Mouse (Mus musculus) gastrocnemius, postnatal 14 days (tissue): ENCODE measurements at regions not wholly inside any gene's neighbourhood (a gene's known extent, or its start where the extent isn't known, plus 50 kb on each side); places are given as distances from the start of the nearest gene placed in this dataset.
"Not testable (repeated sequence)": the region's sequence is repeated elsewhere in the genome, so short reads cannot be mapped to it uniquely, and the experiment has no call there.

Source experiments
- DNase-seq: peaks from one replicate; pipeline ENCODE4 v3.0.0; 2021; ENCODE audit warnings: mixed read lengths
- intact Hi-C: fragments of 180-260 bp; cut with DNase I; formaldehyde crosslinking; loops from one replicate; pipeline ENCODE4 v1.15.1; 2025; ENCODE audit warnings: low total_unique reads

GRCm38 (mm10) chr15:96031085-96031780, 240.6 kb downstream of the Ano6 start:
- intact Hi-C loops: no loop called here
- DNase-seq: peak; percentile 34

- no peak for DNase-seq
- intact Hi-C loops: no loop called here
These were observed 244.6 kb downstream of the Ano6 start for GRCm38 (mm10) chr15:96035273-96035672.

GRCm38 (mm10) chr15:96045561-96045960, 241.8 kb upstream of the Arid2 start:
- intact Hi-C loops: no loop called here

GRCm38 (mm10) chr15:96046651-96047050, 240.7 kb upstream of the Arid2 start:
- intact Hi-C loops: no loop called here
- no peak for DNase-seq

More at GRCm38 (mm10) chr15:96045561-96045960, 241.8 kb upstream of the Arid2 start:
- DNase-seq: no peak

- intact Hi-C loops: no loop called here
- DNase-seq: no peak
These were observed 236.9 kb upstream of the Arid2 start for GRCm38 (mm10) chr15:96050416-96050815.

GRCm38 (mm10) chr15:96052586-96052985, 234.7 kb upstream of the Arid2 start:
- no peak for DNase-seq
- intact Hi-C loops: no loop called here

- intact Hi-C loops: no loop called here
These were observed 232.0 kb upstream of the Arid2 start for GRCm38 (mm10) chr15:96055361-96055760.

GRCm38 (mm10) chr15:96055796-96056473, 231.4 kb upstream of the Arid2 start:
- no peak for DNase-seq
- intact Hi-C loops: no loop called here

More at GRCm38 (mm10) chr15:96055361-96055760, 232.0 kb upstream of the Arid2 start:
- no peak for DNase-seq

GRCm38 (mm10) chr15:96059623-96060022, 227.7 kb upstream of the Arid2 start:
- intact Hi-C loops: no loop called here
- DNase-seq: no peak

GRCm38 (mm10) chr15:96064499-96065217, 222.7 kb upstream of the Arid2 start:
- no peak for DNase-seq
- intact Hi-C loops: no loop called here

GRCm38 (mm10) chr15:96075615-96076014, 211.7 kb upstream of the Arid2 start:
- intact Hi-C loops: no loop called here
- DNase-seq: no peak

GRCm38 (mm10) chr15:96077756-96078155, 209.6 kb upstream of the Arid2 start:
- no peak for DNase-seq
- intact Hi-C loops: no loop called here

GRCm38 (mm10) chr15:96078580-96078979, 208.7 kb upstream of the Arid2 start:
- intact Hi-C loops: no loop called here
- DNase-seq: no peak

GRCm38 (mm10) chr15:96089676-96090075, 197.6 kb upstream of the Arid2 start:
- no peak for DNase-seq
- intact Hi-C loops: no loop called here

- intact Hi-C loops: no loop called here
- DNase-seq: no peak
These were observed 190.9 kb upstream of the Arid2 start for GRCm38 (mm10) chr15:96096438-96096837.

GRCm38 (mm10) chr15:96098821-96099220, 188.5 kb upstream of the Arid2 start:
- no peak for DNase-seq
- intact Hi-C loops: no loop called here

GRCm38 (mm10) chr15:96099844-96100640, 187.3 kb upstream of the Arid2 start:
- intact Hi-C loops, DNase-seq: not testable (repeated sequence)

- peak; percentile 64 for DNase-seq
- intact Hi-C loops: no loop called here
These were observed 183.6 kb upstream of the Arid2 start for GRCm38 (mm10) chr15:96103737-96104136.

- intact Hi-C loops: no loop called here
- DNase-seq: no peak
These were observed 179.8 kb upstream of the Arid2 start for GRCm38 (mm10) chr15:96107503-96107902.

- no peak for DNase-seq
- intact Hi-C loops: no loop called here
These were observed 174.2 kb upstream of the Arid2 start for GRCm38 (mm10) chr15:96113091-96113490.
